Mouse (Mus musculus) stomach, postnatal 0 days (tissue): ENCODE measurements at regions not wholly inside any gene's neighbourhood (a gene's known extent, or its start where the extent isn't known, plus 50 kb on each side); places are given as distances from the start of the nearest gene placed in this dataset.

Experiments
- ATAC-seq: fragments of 200-750 bp; cut with Nextera tagmentation; 2 replicates; pipeline ENCODE4 v1.8.0; 2017; ENCODE audit not compliant: low FRiP score, low TSS enrichment
- DNase-seq: peaks from one replicate; pipeline ENCODE4 v3.0.0-alpha.2; 2016; ENCODE audit warnings: low spot score
- H3K27ac ChIP-seq: fragments of 300-500 bp; sonication (generic); replicated peaks from 2 replicates; pipeline ENCODE4 v1.5.1; 2014; ENCODE audit warnings: mild to moderate bottlenecking, control low read depth
- H3K27me3 ChIP-seq: fragments of 300-500 bp; sonication (generic); 2 replicates; pipeline ENCODE4 v1.6.1; 2014; ENCODE audit warnings: low read length; ENCODE audit not compliant: control insufficient read depth, insufficient read depth
- H3K36me3 ChIP-seq: fragments of 300-500 bp; sonication (generic); 2 replicates; pipeline ENCODE4 v1.6.1; 2014; ENCODE audit warnings: low read length, mixed read lengths; ENCODE audit not compliant: control insufficient read depth, insufficient read depth
- H3K4me1 ChIP-seq: fragments of 300-500 bp; sonication (generic); replicated peaks from 2 replicates; pipeline ENCODE4 v1.6.1; 2014; ENCODE audit warnings: antibody characterized with exemption; ENCODE audit not compliant: control insufficient read depth, insufficient read depth
- H3K4me2 ChIP-seq: fragments of 300-500 bp; sonication (generic); replicated peaks from 2 replicates; pipeline ENCODE4 v1.6.1; 2014; ENCODE audit warnings: low read depth, mild to moderate bottlenecking, control low read depth, moderate library complexity
- H3K4me3 ChIP-seq: fragments of 300-500 bp; sonication (generic); 2 replicates; pipeline ENCODE4 v1.5.1; 2014; ENCODE audit warnings: low read depth, low read length, control low read depth
- H3K9ac ChIP-seq: fragments of 300-500 bp; sonication (generic); 2 replicates; pipeline ENCODE4 v1.6.1; 2014; ENCODE audit warnings: mild to moderate bottlenecking, low read length, control low read depth, mixed read lengths
- H3K9me3 ChIP-seq: fragments of 300-500 bp; sonication (generic); 2 replicates; pipeline ENCODE4 v1.6.1; 2016; ENCODE audit warnings: low read length; ENCODE audit not compliant: control insufficient read depth
- CTCF ChIP-seq: IDR thresholded peaks from 2 replicates; pipeline ENCODE4 v1.5.1; 2016; ENCODE audit warnings: antibody characterized with exemption, low read depth, mild to moderate bottlenecking, moderate library complexity
- EP300 ChIP-seq: optimal IDR thresholded peaks from 2 replicates; pipeline ENCODE3; 2016; ENCODE audit warnings: antibody characterized with exemption
- WGBS: fragments of 180-500 bp; shearing (Covaris S2); extraction: QIAGEN DNeasy Blood & Tissue Kit; methylation state at CpG from one replicate; pipeline ENCODE4 v1.1.7; 2014; 5-methylcytosine and 5-hydroxymethylcytosine counted together

DNA sequence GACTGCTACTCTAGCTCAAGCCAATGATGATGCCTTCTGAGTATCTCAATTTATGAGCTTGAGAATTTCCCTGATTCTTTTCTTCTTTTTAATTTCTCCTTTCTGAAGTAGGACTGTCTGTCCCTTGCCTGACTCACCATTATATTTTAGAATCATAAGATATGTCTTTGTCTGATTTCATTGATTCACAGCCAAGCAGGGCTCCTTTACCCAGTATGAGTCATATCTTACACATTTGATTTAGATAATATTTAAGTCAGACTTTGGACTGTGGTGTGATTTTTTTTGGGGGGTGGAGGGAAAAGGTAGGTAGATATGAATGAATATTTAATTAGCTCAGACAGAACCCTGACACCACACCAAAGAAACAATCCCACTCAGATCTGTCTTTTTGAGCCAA lies 547.2 kb upstream of the Frg1 start:
- Histone ChIP-seq H3K4me3 (no peak overlapping the region), H3K9me3 (no peaks in the 10 kb centered on the region), H3K27ac (no peak overlapping the region), H3K36me3 (no peaks in the 10 kb centered on the region), H3K9ac (no peak overlapping the region), H3K4me1 (no peaks in the 10 kb centered on the region), H3K27me3 (no peaks in the 10 kb centered on the region), H3K4me2 (no peak overlapping the region)
- DNase-seq (no peak), ATAC-seq (no peak)
- no peak for TF ChIP-seq EP300
- no peak for TF ChIP-seq CTCF

- WGBS = 86% methylated on average over 1 of the region's 1 CpGs
- DNase-seq (no peak), ATAC-seq (no peak)
- no peak for TF ChIP-seq CTCF
- TF ChIP-seq EP300 = no peak
- Histone ChIP-seq H3K27ac (no peak overlapping the region), H3K9me3 (no peaks in the 10 kb centered on the region), H3K27me3 (no peaks in the 10 kb centered on the region), H3K4me3 (no peak overlapping the region), H3K36me3 (no peaks in the 10 kb centered on the region), H3K9ac (no peak overlapping the region), H3K4me2 (no peak overlapping the region), H3K4me1 (no peaks in the 10 kb centered on the region)
Observed at GRCm38 (mm10) chr8:41956878-41957277, 540.0 kb upstream of the Frg1 start.

DNA sequence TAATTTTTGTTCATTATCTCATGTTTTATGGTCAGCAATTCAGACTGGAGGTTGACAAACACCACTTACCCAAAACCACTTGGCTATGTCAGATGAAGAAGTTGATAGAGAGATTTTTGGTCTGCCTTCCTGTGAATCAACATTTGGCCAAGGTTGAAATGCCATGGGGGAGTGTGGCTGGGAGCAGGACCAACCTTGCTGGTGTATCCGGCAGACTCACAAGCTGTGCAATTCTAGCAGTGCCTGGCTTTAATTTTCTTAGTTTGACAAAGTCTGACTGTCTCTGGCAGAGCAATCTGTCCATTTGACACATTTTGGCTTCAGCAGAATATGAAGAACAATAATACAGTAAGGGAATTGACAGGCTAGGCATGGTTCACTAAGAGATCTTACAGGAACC lies 533.9 kb upstream of the Frg1 start:
- H3K9ac ChIP-seq = no peak overlapping the region
- no peak overlapping the region for H3K4me2 ChIP-seq
- H3K27me3 ChIP-seq = no peaks in the 10 kb centered on the region
- no peaks in the 10 kb centered on the region for H3K4me1 ChIP-seq
- ATAC-seq = no peak
- no peak overlapping the region for H3K4me3 ChIP-seq
- H3K9me3 ChIP-seq = no peaks in the 10 kb centered on the region
- no peak for DNase-seq
- no peaks in the 10 kb centered on the region for H3K36me3 ChIP-seq
- no peak overlapping the region for H3K27ac ChIP-seq
- 79% methylated on average over 1 of the region's 1 CpGs for WGBS
- TF ChIP-seq EP300 (no peak), CTCF (no peak)

DNA sequence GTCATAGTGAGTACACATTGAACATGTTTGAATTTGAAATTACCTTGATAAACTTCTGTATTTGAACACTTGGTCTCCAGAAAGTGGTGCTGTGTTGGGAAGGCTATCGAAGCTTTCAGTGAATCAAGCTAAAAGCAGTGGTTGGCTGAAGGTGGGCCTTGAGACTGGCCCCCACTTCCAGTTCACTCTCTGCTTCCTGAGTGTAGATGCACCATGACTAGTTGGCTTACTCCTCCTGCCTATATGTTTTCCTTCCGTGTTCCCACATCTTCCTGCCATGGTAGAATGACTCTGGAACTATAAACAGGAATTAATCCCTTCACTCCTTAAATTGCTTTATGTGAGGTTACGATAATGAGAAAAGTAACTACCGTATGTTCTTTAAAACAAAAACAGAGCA lies 522.4 kb upstream of the Frg1 start:
- no peak overlapping the region for H3K9ac ChIP-seq
- H3K27me3 ChIP-seq = no peaks in the 10 kb centered on the region
- TF ChIP-seq EP300 = no peak
- no peak for TF ChIP-seq CTCF
- no peak overlapping the region for H3K4me3 ChIP-seq
- no peak overlapping the region for H3K4me2 ChIP-seq
- no peaks in the 10 kb centered on the region for H3K9me3 ChIP-seq
- H3K27ac ChIP-seq = no peak overlapping the region
- DNase-seq (no peak), ATAC-seq (no peak)
- H3K4me1 ChIP-seq = no peaks in the 10 kb centered on the region
- 76% methylated on average over 4 of the region's 4 CpGs for WGBS
- no peaks in the 10 kb centered on the region for H3K36me3 ChIP-seq

DNA sequence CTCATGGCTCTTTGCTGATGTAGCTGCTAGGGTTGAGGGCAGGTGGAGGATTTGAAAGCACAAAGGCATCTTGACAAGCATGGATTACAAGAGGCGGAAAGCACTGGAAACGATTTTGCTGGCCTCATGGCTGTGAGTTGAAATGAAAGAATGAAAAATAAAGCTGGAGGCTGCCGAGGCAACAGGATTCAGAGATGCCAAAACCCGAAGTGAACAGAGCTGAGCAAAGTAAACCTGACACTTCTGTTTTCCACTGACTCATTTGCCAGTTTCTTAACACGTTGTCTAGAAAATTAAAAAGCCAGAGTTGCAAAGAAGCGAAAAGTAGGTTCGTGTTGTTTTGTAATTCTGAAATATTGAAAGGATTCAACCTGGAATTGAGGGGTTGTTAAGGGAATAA lies 504.2 kb upstream of the Frg1 start:
- Histone ChIP-seq H3K9me3 (no peaks in the 10 kb centered on the region), H3K36me3 (no peaks in the 10 kb centered on the region), H3K27ac (no peak overlapping the region), H3K4me3 (no peak overlapping the region), H3K9ac (no peak overlapping the region), H3K4me2 (no peak overlapping the region), H3K4me1 (no peaks in the 10 kb centered on the region), H3K27me3 (no peaks in the 10 kb centered on the region)
- DNase-seq (no peak), ATAC-seq (no peak)
- WGBS = 60% methylated on average over 7 of the region's 7 CpGs
- TF ChIP-seq CTCF (no peak), EP300 (no peak)

- Histone ChIP-seq H3K27ac (no peak overlapping the region), H3K9ac (no peak overlapping the region), H3K36me3 (no peaks in the 10 kb centered on the region), H3K4me1 (no peaks in the 10 kb centered on the region), H3K4me2 (no peak overlapping the region), H3K27me3 (no peaks in the 10 kb centered on the region), H3K9me3 (no peaks in the 10 kb centered on the region), H3K4me3 (no peak overlapping the region)
- ATAC-seq (no peak), DNase-seq (no peak)
- WGBS = 71% methylated on average over 3 of the region's 3 CpGs
- TF ChIP-seq EP300 (no peak), CTCF (no peak)
Observed at GRCm38 (mm10) chr8:41920536-41920935, 503.7 kb upstream of the Frg1 start.
